Comparison of ENCODE assay signal across 18 mouse cellular contexts in the genomic region with DNA sequence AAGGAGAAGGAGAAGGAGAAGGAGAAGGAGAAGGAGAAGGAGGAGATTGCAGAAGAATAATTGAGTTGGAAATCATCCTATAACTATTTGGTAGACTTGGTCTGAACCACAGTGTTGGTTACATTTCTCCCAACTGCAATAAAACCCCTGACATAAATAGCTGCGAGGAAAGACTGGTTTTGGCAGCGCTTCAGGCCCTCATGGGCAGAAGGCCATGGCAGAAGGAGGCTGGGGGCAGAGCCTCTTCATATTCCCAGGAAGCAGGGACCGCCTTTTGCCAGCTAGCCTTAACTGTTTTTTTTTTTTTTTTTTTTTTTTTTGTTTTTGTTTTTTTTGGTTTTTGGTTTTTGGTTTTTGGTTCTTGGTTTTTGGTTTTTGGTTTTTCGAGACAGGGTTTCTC.
A peak's percentile ranks its signal among the peaks of the same experiment; 100 is the strongest.
DNase-seq lines count a peak whose midpoint lies in the region; ATAC-seq and TF ChIP-seq lines count a peak whose summit lies in the region.
"Had no signal": no experiment of that assay in that cellular context is flagged by ENCODE, and none has a peak within 500 bp of the region (broad histone marks: within the 10 kb centered on the region; RNA-seq: fewer than 3 reads in every experiment).

No protein-coding gene starts in this region.

- TF ChIP-seq CTCF in cerebellum, adult 2 months (IDR thresholded peaks at IDR 0.05; ENCODE audit: borderline replicate concordance, insufficient read depth, low read depth, low read length), result no peak
- no peak for TF ChIP-seq CTCF in hindbrain, postnatal 0 days (IDR thresholded peaks at IDR 0.05; ENCODE audit: low read depth)
- no peak for TF ChIP-seq CTCF in brain, embryonic 14.5 days (IDR thresholded peaks at IDR 0.05; ENCODE audit: borderline replicate concordance, extremely low read depth, insufficient read depth, insufficient read length)

- no peak overlapping the region for H3K4me3 ChIP-seq in cerebellum, adult 2 months (replicated peaks; ENCODE audit: insufficient read depth, low read depth, low read length)
- no peak overlapping the region for H3K4me3 ChIP-seq in hindbrain, postnatal 0 days (ENCODE audit: low read length)
- no peak overlapping the region for H3K4me3 ChIP-seq in hindbrain, embryonic 14.5 days (replicated peaks; ENCODE audit: low read length)
- H3K4me3 ChIP-seq: embryonic facial prominence, embryonic 12.5 days; forebrain, embryonic 12.5 days; heart, adult 2 months; heart, embryonic 13.5 days; hindbrain, embryonic 13.5 days had no signal

- H3K36me3 ChIP-seq in hindbrain, postnatal 0 days (ENCODE audit: insufficient read depth, low read length), result no peaks in the 10 kb centered on the region
- no peaks in the 10 kb centered on the region for H3K36me3 ChIP-seq in hindbrain, embryonic 14.5 days (replicated peaks; ENCODE audit: control insufficient read depth, insufficient read depth)
- H3K36me3 ChIP-seq: embryonic facial prominence, embryonic 12.5 days; forebrain, embryonic 12.5 days; heart, embryonic 13.5 days; hindbrain, embryonic 13.5 days had no signal

- no peak overlapping the region for H3K4me2 ChIP-seq in hindbrain, postnatal 0 days (ENCODE audit: low read depth, low read length)
- no peak overlapping the region for H3K4me2 ChIP-seq in hindbrain, embryonic 14.5 days (replicated peaks)
- H3K4me2 ChIP-seq: embryonic facial prominence, embryonic 12.5 days; forebrain, embryonic 12.5 days; heart, embryonic 13.5 days; hindbrain, embryonic 13.5 days had no signal

- 30% methylated on average over 4 of the region's 4 CpGs for WGBS in cerebellum, adult 2 months
- 79% methylated on average over 4 of the region's 4 CpGs for WGBS in hindbrain, postnatal 0 days
- 84% methylated on average over 4 of the region's 4 CpGs for WGBS in hindbrain, embryonic 14.5 days

- H3K4me1 ChIP-seq in cerebellum, adult 2 months (ENCODE audit: control insufficient read depth, insufficient read depth, low read length), result no peaks in the 10 kb centered on the region
- no peaks in the 10 kb centered on the region for H3K4me1 ChIP-seq in hindbrain, postnatal 0 days (ENCODE audit: insufficient read depth, low read length)
- H3K4me1 ChIP-seq in hindbrain, embryonic 14.5 days (replicated peaks; ENCODE audit: control insufficient read depth, insufficient read depth, low read length), result no peaks in the 10 kb centered on the region
- H3K4me1 ChIP-seq: embryonic facial prominence, embryonic 12.5 days; forebrain, embryonic 12.5 days; heart, embryonic 13.5 days; hindbrain, embryonic 13.5 days had no signal

- DNase-seq in cerebellum, adult 2 months, result peak; percentile 12 to 16
- DNase-seq in cerebellum, adult 11 months, result no peak
- DNase-seq in cerebellum, postnatal 36 days, result peak; percentile 24 to 37
- DNase-seq in hindbrain, postnatal 0 days (ENCODE audit: low spot score), result peak; percentile 2
- DNase-seq in hindbrain, embryonic 14.5 days (ENCODE audit: low spot score), result no peak
- DNase-seq in brain, embryonic 14.5 days (ENCODE audit: low read depth), result peak; percentile 6
- DNase-seq: adrenal gland, postnatal 10 days; embryo, embryonic 11 days; gastrocnemius, postnatal 10 days; heart, adult 2 months; kidney, adult 2 months had no signal

- H3K27ac ChIP-seq in cerebellum, adult 2 months (ENCODE audit: insufficient read depth, low read length), result no peak overlapping the region
- no peak overlapping the region for H3K27ac ChIP-seq in hindbrain, postnatal 0 days
- H3K27ac ChIP-seq in hindbrain, embryonic 14.5 days, result no peak overlapping the region
- H3K27ac ChIP-seq: embryonic facial prominence, embryonic 12.5 days; forebrain, embryonic 12.5 days; heart, adult 2 months; heart, embryonic 13.5 days; hindbrain, embryonic 13.5 days had no signal

- no peaks in the 10 kb centered on the region for H3K9me3 ChIP-seq in hindbrain, postnatal 0 days (ENCODE audit: low read length)
- H3K9me3 ChIP-seq in hindbrain, embryonic 14.5 days (ENCODE audit: control insufficient read depth, low read length), result no peaks in the 10 kb centered on the region
- H3K9me3 ChIP-seq: embryonic facial prominence, embryonic 12.5 days; forebrain, embryonic 12.5 days; heart, embryonic 13.5 days; hindbrain, embryonic 13.5 days had no signal

- H3K9ac ChIP-seq in hindbrain, postnatal 0 days (replicated peaks; ENCODE audit: low read length), result no peak overlapping the region
- H3K9ac ChIP-seq in hindbrain, embryonic 14.5 days, result no peak overlapping the region
- H3K9ac ChIP-seq: embryonic facial prominence, embryonic 12.5 days; forebrain, embryonic 12.5 days; heart, embryonic 13.5 days; hindbrain, embryonic 13.5 days had no signal

- no peak for TF ChIP-seq POLR2A in cerebellum, adult 2 months (IDR thresholded peaks at IDR 0.05; ENCODE audit: borderline replicate concordance, insufficient read depth, low read length)
- no peak for TF ChIP-seq POLR2A in brain, embryonic 14.5 days (IDR thresholded peaks at IDR 0.05; ENCODE audit: borderline replicate concordance, extremely low read depth, insufficient read depth, insufficient read length, poor library complexity, severe bottlenecking)

- no peak for ATAC-seq in cerebellum, adult (ENCODE audit: insufficient number of reproducible peaks, low FRiP score, low TSS enrichment)
- ATAC-seq in hindbrain, postnatal 0 days, result no peak
- ATAC-seq in hindbrain, embryonic 14.5 days (ENCODE audit: low FRiP score), result no peak
- ATAC-seq: forebrain, embryonic 16.5 days; intestine, embryonic 16.5 days had no signal

- H3K27me3 ChIP-seq in cerebellum, adult 2 months (ENCODE audit: control insufficient read depth, insufficient read depth, low read length), result no peaks in the 10 kb centered on the region
- H3K27me3 ChIP-seq in hindbrain, postnatal 0 days (ENCODE audit: insufficient read depth, low read length), result no peaks in the 10 kb centered on the region
- no peaks in the 10 kb centered on the region for H3K27me3 ChIP-seq in hindbrain, embryonic 14.5 days (ENCODE audit: control insufficient read depth, insufficient read depth, low read length)
- H3K27me3 ChIP-seq: embryonic facial prominence, embryonic 12.5 days; forebrain, embryonic 12.5 days; heart, embryonic 13.5 days; hindbrain, embryonic 13.5 days had no signal

Comparison
In these comparisons a context has a peak if more than half of its experiments do, and no peak if none do; other contexts are left out.
1. DNase-seq: peak in cerebellum, adult 2 months (2 of 2), cerebellum, postnatal 36 days (2 of 2), hindbrain, postnatal 0 days (single experiment) and brain, embryonic 14.5 days (single experiment); none in cerebellum, adult 11 months (single experiment) and hindbrain, embryonic 14.5 days (single experiment).